Mouse (Mus musculus) limb, embryonic 15.5 days (tissue): ENCODE data around the gene Kif6. TPM values are rescaled to one million over a fixed set of nuclear protein-coding genes. Genes with fewer than 3 reads are reported as not detected.
A peak's percentile ranks its signal among the peaks of the same experiment; 100 is the strongest.

Experiments used
- ATAC-seq: fragments of 200-750 bp; cut with Nextera tagmentation; 2 replicates; pipeline ENCODE4 v1.8.0; 2017; ENCODE audit warnings: low read depth, moderate TSS enrichment; ENCODE audit not compliant: insufficient number of reproducible peaks, low FRiP score, low TSS enrichment
- H3K27ac ChIP-seq: fragments of 300-500 bp; sonication (generic); 2 replicates; pipeline ENCODE4 v1.5.1; 2015; ENCODE audit warnings: moderate library complexity, mild to moderate bottlenecking, inconsistent platforms
- H3K27me3 ChIP-seq: fragments of 300-500 bp; sonication (generic); 2 replicates; pipeline ENCODE4 v1.6.1; 2015; ENCODE audit warnings: inconsistent platforms
- H3K36me3 ChIP-seq: fragments of 300-500 bp; sonication (generic); 2 replicates; pipeline ENCODE4 v1.6.1; 2015; ENCODE audit warnings: inconsistent platforms
- H3K4me1 ChIP-seq: fragments of 300-500 bp; sonication (generic); 2 replicates; pipeline ENCODE4 v1.6.1; 2015; ENCODE audit warnings: inconsistent platforms
- H3K4me2 ChIP-seq: fragments of 300-500 bp; sonication (generic); 2 replicates; pipeline ENCODE4 v1.6.1; 2015; ENCODE audit warnings: mild to moderate bottlenecking, inconsistent platforms
- H3K4me3 ChIP-seq: fragments of 300-500 bp; sonication (generic); 2 replicates; pipeline ENCODE4 v1.5.1; 2015; ENCODE audit warnings: mild to moderate bottlenecking, inconsistent platforms
- H3K9ac ChIP-seq: fragments of 300-500 bp; sonication (generic); 2 replicates; pipeline ENCODE4 v1.6.1; 2015; ENCODE audit warnings: inconsistent platforms
- H3K9me3 ChIP-seq: fragments of 300-500 bp; sonication (generic); 2 replicates; pipeline ENCODE4 v1.6.1; 2016; ENCODE audit warnings: inconsistent platforms
- WGBS: fragments of 180-500 bp; shearing (Covaris S2); methylation state at CpG from one replicate; pipeline ENCODE4 v1.1.7; 2015; 5-methylcytosine and 5-hydroxymethylcytosine counted together
- polyA plus RNA-seq: library from polyadenylated mRNA; unstranded; fragments of >200 nt; fragmentation: Nextera tagmentation; extraction: Ambion mirVana; gene quantifications from 2 replicates; pipeline ENCODE4 v1.2.1, GENCODE M21; 2015

Gene Kif6
- polyA plus RNA-seq, 1 experiment from 2014 or later, result 1.3 TPM

DNA sequence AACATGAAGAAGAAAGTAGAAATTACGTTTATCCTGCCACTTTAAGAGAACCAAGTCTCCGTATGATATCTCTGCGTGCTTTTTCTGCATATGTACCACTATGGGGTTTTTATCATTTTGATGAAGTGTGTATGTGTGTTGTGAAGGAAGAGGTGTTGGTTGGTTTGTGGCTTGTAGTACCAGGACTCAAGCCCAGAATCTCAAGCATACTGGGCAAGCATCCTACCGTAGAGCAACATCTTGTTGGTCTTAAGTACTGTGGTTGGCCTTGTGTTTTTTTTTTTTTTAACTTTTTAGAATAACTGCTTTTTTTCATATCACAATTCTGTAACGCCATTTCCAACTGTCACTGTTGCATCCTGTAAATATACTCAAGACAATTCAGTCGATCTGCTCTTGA, 277.5 kb downstream of the Kif6 start:
- H3K9ac ChIP-seq, result no peak overlapping the region
- no peaks in the 10 kb centered on the region for H3K36me3 ChIP-seq
- H3K9me3 ChIP-seq, result no peaks in the 10 kb centered on the region
- H3K4me2 ChIP-seq, result no peak overlapping the region
- WGBS, result 84% methylated on average over 6 of the region's 6 CpGs
- no peak overlapping the region for H3K27ac ChIP-seq
- peaks cover 6% of the 10 kb centered on the region; the same call in 1 of the 2 replicates for H3K4me1 ChIP-seq
- no peaks in the 10 kb centered on the region for H3K27me3 ChIP-seq
- H3K4me3 ChIP-seq, result no peak overlapping the region
- ATAC-seq, result no peak

DNA sequence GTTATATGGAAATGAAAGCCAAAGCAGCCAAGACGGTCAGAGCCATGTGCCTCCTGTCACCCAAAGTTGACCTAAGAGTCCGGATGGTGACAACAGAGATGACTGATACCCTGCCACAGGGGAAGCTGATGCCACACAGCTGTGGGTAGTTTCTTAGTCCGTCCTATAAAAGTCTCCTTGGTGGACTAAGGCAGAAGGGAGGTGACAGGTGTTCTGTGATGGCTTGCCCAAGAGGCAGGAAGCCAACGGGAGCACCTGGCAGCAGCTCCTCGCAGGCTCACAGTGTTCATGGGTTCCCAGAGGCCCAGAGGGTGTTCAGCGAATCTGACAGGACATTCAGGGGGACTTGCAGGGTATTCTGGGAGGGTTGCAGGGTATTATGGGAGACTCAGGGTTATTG, 279.5 kb downstream of the Kif6 start:
- Histone ChIP-seq H3K4me1 (peaks cover 2% of the 10 kb centered on the region; the same call in 1 of the 2 replicates), H3K9ac (no peak overlapping the region), H3K9me3 (no peaks in the 10 kb centered on the region), H3K4me3 (no peak overlapping the region), H3K27ac (no peak overlapping the region), H3K27me3 (peaks cover 3% of the 10 kb centered on the region; the same call in 1 of the 2 replicates), H3K36me3 (no peaks in the 10 kb centered on the region), H3K4me2 (no peak overlapping the region)
- no peak for ATAC-seq
- WGBS, result 74% methylated on average over 6 of the region's 6 CpGs

DNA sequence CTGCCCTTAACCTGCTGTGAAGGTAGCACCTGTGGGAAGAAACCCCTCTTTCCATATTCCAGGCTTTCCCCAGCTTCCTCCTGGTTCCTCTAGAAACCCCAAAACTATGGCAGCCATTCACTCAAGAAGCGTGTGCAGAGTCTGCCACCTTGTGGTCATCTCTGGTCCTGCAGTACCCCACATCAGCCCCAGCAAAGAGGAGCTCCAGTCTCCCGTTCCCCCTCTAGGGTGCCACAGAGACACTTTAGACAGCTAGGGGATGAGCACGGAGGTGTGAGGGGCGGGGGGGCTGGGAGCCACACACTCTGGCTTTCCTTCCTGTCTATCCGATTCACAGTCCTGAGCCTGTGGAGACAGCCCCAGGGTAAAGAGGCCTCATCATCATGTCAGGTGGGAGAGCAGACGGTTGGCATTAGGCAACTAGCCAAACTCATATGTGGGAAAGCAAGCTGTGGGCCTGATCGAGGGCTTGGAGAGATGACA, 284.0 kb downstream of the Kif6 start:
- WGBS, result 10% methylated on average over 7 of the region's 7 CpGs
- no peak overlapping the region for H3K4me2 ChIP-seq
- H3K9ac ChIP-seq, result no peak overlapping the region
- ATAC-seq, result no peak
- no peaks in the 10 kb centered on the region for H3K36me3 ChIP-seq
- no peaks in the 10 kb centered on the region for H3K9me3 ChIP-seq
- H3K4me1 ChIP-seq, result peaks cover 6% of the 10 kb centered on the region; the same call in 1 of the 2 replicates
- no peak overlapping the region for H3K27ac ChIP-seq
- no peak overlapping the region for H3K4me3 ChIP-seq
- peaks cover 18% of the 10 kb centered on the region for H3K27me3 ChIP-seq

DNA sequence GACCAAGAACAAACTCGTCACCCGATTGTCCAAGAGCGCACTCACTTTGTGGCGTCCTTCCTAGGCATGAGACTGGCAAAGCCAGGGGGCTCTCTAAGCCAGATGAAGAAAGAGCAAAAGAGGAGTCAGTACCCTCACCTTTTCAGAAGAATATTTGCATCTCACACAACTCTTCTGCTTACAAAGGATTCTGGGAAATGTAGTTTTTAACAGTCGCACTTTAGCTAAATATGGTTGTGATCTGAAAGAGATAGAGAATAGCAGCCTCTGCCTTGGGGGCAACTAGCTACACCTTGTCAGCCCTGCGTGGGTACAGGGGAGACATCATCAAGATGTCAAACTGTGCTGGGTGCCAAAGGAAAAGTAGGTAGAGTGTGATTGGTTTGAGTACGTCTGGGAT, 287.7 kb downstream of the Kif6 start:
- 86% methylated on average over 7 of the region's 7 CpGs for WGBS

DNA sequence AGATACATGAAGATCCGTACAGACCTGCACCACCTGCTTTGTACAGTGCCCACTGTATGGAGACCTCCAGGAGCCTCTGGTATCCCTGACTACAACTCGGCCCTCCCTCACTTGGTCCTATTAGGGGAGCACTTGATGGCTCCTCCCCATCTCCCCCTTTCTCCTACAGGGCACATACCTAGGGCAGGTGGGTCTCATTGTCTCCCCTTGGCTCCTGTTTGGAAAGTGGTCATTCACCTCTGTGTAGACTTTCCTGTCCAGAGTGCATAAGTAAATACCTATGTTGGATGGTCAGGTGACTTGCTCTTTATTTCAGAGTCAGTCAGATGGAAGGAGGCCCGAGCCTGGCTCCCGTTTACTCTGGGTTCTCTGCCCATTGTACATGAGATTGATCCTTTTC, 308.5 kb downstream of the Kif6 start:
- Histone ChIP-seq H3K9ac (no peak overlapping the region), H3K27me3 (no peaks in the 10 kb centered on the region), H3K4me3 (no peak overlapping the region), H3K27ac (no peak overlapping the region), H3K36me3 (no peaks in the 10 kb centered on the region), H3K4me1 (no peaks in the 10 kb centered on the region), H3K9me3 (no peaks in the 10 kb centered on the region), H3K4me2 (no peak overlapping the region)
- no peak for ATAC-seq
- 72% methylated on average over 4 of the region's 4 CpGs for WGBS

More for the DNA sequence above, 287.7 kb downstream of the Kif6 start:
- Histone ChIP-seq H3K4me1 (peaks cover 13% of the 10 kb centered on the region), H3K27ac (no peak overlapping the region), H3K9ac (no peak overlapping the region), H3K36me3 (no peaks in the 10 kb centered on the region), H3K27me3 (peaks cover 18% of the 10 kb centered on the region), H3K9me3 (no peaks in the 10 kb centered on the region), H3K4me2 (no peak overlapping the region), H3K4me3 (no peak overlapping the region)
- no peak for ATAC-seq

DNA sequence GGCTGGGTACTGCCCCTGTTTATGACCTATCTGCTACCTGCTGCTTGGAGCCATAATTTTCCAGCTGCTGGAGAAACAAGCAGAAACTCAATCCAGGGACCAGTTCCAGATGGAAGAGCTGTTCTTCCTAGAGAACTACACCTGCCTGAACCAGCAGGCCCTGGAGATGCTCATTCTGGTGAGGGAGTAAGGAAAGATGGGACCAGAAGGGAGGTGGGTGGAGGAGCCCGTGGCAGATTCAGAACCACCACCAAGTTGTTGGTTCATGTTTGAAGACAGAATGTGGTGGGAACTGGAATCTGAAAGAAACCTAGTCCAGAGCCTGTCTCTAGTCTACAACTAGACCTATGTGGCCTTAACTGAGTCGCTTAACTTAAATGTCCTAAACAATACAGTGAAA, 312.7 kb downstream of the Kif6 start:
- H3K4me1 ChIP-seq, result no peaks in the 10 kb centered on the region
- ATAC-seq, result no peak
- 83% methylated on average over 2 of the region's 2 CpGs for whole genome bisulfite sequencing

DNA sequence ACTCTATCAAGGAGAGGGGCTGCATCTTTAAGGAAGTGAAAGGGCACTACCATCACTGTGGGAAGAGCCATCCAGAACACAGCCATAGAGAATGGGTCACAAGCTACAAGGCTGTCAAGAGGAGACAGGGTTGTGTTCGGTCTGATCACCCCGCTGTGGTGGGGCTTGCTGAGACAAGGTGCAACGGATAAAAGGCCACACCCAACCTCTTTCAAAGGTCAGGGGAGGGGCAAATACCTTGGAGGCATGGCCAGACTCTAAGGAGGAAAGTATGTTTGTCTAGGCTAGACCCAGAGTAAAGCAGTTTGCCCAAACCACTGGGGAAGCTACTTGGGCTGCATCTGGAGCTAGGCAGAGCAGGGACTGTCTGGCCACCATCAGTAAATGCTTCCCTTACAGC, 318.9 kb downstream of the Kif6 start:
- no peaks in the 10 kb centered on the region for H3K4me1 ChIP-seq
- H3K4me3 ChIP-seq, result no peak overlapping the region
- H3K9ac ChIP-seq, result no peak overlapping the region
- WGBS, result 68% methylated on average over 3 of the region's 3 CpGs
- no peak for ATAC-seq
- peaks cover 8% of the 10 kb centered on the region; the same call in 1 of the 2 replicates for H3K27me3 ChIP-seq
- H3K27ac ChIP-seq, result no peak overlapping the region
- no peaks in the 10 kb centered on the region for H3K9me3 ChIP-seq
- no peaks in the 10 kb centered on the region for H3K36me3 ChIP-seq
- H3K4me2 ChIP-seq, result no peak overlapping the region

More for the DNA sequence above, 312.7 kb downstream of the Kif6 start:
- Histone ChIP-seq H3K27ac (no peak overlapping the region), H3K4me2 (no peak overlapping the region), H3K27me3 (no peaks in the 10 kb centered on the region), H3K9ac (no peak overlapping the region), H3K36me3 (no peaks in the 10 kb centered on the region), H3K4me3 (no peak overlapping the region), H3K9me3 (no peaks in the 10 kb centered on the region)

DNA sequence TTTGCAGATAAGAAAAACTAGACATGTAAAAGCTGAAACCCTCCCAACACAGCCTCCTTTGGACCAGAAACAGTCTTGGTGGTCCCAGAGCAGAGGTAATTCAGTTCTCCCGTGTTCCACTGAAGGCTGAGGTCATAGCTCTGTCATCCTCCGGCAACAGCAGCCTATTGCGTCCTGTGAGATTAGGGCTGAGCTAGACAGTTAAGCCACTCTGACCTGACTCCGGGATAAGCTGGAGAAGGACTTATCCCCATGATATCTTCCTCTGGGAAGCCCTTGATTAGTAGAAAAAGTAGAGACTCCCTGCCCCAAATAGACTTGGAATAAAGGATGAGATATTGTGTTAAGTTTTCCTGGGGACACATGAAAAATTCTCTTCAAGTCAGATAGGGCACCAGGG, 319.6 kb downstream of the Kif6 start:
- 52% methylated on average over 4 of the region's 4 CpGs for WGBS
- Histone ChIP-seq H3K4me3 (no peak overlapping the region), H3K27ac (no peak overlapping the region), H3K9ac (no peak overlapping the region), H3K27me3 (peaks cover 8% of the 10 kb centered on the region; the same call in 1 of the 2 replicates), H3K4me1 (no peaks in the 10 kb centered on the region), H3K36me3 (no peaks in the 10 kb centered on the region), H3K4me2 (no peak overlapping the region), H3K9me3 (no peaks in the 10 kb centered on the region)
- ATAC-seq, result no peak

DNA sequence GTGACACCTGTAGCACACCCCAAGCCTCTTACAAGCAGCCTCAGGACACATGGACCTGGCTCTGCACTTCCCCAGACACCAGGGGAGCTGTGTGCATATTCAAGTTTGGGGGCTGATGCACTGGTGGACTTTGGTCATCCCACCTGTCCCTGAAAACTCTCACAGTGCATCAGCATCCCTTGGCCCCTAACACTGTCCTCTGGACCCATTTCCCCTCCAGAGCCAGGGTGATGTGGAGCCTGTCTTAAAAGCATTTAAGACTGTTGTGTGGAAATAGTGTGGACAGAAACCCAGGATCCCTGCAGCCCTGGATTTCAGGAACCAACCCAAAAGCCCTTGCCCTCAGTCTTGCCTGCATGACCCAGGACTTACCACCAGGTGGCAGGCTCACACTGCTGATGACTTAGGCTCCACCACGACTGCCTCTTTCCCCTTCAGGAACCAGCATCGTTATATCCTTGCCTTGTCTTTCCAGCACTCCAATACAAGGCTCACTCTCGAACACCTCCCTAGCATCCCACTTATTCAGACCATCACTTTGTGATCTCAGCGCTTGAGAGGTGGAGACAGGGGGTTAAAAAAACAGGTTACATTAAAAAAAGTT, 320.8 kb downstream of the Kif6 start:
- H3K4me3 ChIP-seq, result no peak overlapping the region
- no peak overlapping the region for H3K27ac ChIP-seq
- H3K36me3 ChIP-seq, result no peaks in the 10 kb centered on the region
- no peak overlapping the region for H3K9ac ChIP-seq
- peaks cover 8% of the 10 kb centered on the region; the same call in 1 of the 2 replicates for H3K27me3 ChIP-seq
- 8% methylated on average over 4 of the region's 4 CpGs for WGBS
- H3K4me1 ChIP-seq, result no peaks in the 10 kb centered on the region
- H3K4me2 ChIP-seq, result no peak overlapping the region
- no peaks in the 10 kb centered on the region for H3K9me3 ChIP-seq
- ATAC-seq, result no peak

DNA sequence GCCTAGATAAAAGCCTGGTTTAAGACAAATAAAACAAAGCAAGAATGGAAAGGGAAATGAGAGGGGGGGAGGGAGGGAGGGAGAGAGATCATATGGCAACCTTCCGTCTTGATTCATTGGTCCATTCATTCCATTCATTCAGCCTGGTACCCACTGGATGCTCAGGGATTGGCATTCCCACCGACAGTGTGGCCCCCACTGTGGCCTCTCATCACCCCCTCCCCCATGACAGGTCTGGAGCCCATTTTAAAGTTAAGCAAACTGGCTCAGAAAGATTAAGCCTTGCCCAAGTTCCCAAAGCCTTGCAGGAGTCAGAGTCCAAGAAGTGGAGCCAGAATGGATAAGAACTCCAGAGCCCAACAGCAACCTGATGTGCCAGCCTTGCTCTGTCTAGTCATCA, 321.3 kb downstream of the Kif6 start:
- Histone ChIP-seq H3K4me3 (no peak overlapping the region), H3K36me3 (no peaks in the 10 kb centered on the region), H3K4me2 (no peak overlapping the region), H3K9ac (no peak overlapping the region), H3K27ac (no peak overlapping the region), H3K27me3 (peaks cover 8% of the 10 kb centered on the region; the same call in 1 of the 2 replicates), H3K4me1 (no peaks in the 10 kb centered on the region), H3K9me3 (no peaks in the 10 kb centered on the region)
- WGBS, result 24% methylated on average over 2 of the region's 2 CpGs
- no peak for ATAC-seq

DNA sequence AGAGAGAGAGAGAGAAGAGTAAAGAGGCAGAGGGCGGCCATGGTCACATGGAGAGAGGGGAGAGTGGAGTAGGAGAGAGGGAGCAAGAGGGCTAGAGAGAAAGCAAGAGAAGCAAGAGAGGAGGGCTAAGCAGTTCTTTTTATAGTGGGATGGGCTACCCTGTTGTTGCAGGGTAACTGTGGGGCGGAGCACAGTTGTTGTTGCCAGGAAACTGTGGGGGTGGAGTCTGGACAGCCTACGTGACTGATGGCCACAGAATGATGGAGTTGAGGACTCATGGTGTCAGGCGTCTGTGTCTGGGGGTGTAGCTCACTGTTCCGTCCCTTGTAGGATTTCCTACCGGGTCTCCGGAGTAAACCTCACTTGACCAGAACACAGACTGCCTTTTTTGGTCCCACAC, 324.2 kb downstream of the Kif6 start:
- no peaks in the 10 kb centered on the region for H3K4me1 ChIP-seq
- H3K27ac ChIP-seq, result no peak overlapping the region
- H3K36me3 ChIP-seq, result no peaks in the 10 kb centered on the region
- 80% methylated on average over 7 of the region's 7 CpGs for WGBS
- 0 out of 2 replicates have a peak, but pooled peaks cover 3% of the 10 kb centered on the region for H3K27me3 ChIP-seq
- H3K9me3 ChIP-seq, result no peaks in the 10 kb centered on the region
- ATAC-seq, result no peak; the same call in 1 of the 2 replicates
- H3K4me3 ChIP-seq, result no peak overlapping the region
- no peak overlapping the region for H3K4me2 ChIP-seq
- H3K9ac ChIP-seq, result no peak overlapping the region

DNA sequence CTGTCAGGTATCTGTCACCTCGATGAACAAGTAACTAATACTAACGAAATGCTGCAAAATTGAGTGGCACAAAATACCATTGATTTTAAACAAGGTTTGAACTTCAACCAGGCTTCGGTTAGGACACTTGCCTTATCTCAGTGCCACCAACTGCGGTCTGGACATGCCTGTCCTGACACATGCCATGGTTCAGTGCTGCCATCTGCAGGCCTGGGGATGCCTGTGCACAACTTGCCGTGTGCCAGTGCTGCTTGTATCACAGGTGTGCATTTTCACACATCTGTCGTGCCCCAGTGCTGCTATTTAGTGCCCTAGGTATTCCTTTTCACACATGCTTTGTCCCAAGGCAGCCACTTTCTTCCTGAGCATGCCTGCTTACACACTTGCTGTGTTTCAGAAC, 327.7 kb downstream of the Kif6 start:
- Histone ChIP-seq H3K27ac (no peak overlapping the region), H3K27me3 (no peaks in the 10 kb centered on the region), H3K4me1 (no peaks in the 10 kb centered on the region), H3K9me3 (no peaks in the 10 kb centered on the region), H3K36me3 (no peaks in the 10 kb centered on the region), H3K9ac (no peak overlapping the region), H3K4me3 (no peak overlapping the region), H3K4me2 (no peak overlapping the region)
- ATAC-seq, result no peak
- 65% methylated on average over 6 of the region's 6 CpGs for WGBS

DNA sequence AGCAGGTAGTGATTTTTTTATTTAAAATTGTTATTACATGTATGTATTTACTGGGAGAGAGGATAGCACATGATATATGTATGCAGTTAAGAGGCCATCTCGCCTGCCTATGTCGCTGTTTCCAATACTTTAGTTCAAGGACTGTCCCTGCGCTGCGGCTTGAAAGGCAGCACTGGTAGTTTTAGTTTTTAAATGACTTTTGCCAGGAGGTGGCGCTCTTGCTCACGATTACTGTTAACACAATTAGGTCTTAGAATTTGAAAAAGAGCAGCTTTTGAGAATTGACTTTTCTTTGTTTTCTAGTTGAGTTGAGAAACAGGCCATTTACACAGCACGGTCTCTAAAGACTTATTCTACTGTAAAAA, 336.5 kb downstream of the Kif6 start:
- Histone ChIP-seq H3K9me3 (no peaks in the 10 kb centered on the region), H3K27ac (no peak overlapping the region), H3K4me2 (peak overlapping the region; percentile 33; the same call in 1 of the 2 replicates), H3K4me3 (no peak overlapping the region), H3K4me1 (no peaks in the 10 kb centered on the region), H3K36me3 (no peaks in the 10 kb centered on the region), H3K9ac (no peak overlapping the region), H3K27me3 (peaks cover 6% of the 10 kb centered on the region; the same call in 1 of the 2 replicates)
- ATAC-seq, result no peak
- 9% methylated on average over 7 of the region's 7 CpGs for WGBS
